Mouse (Mus musculus) ES-Bruce4 (cell line): ENCODE data around the gene 4933411K16Rik.

Source experiments
- CTCF ChIP-seq: IDR thresholded peaks from one replicate; pipeline ENCODE4 v1.8.1; 2011; ENCODE audit warnings: low read depth, low read length
- EP300 ChIP-seq: IDR thresholded peaks from 2 replicates; pipeline ENCODE4 v1.6.1; 2011; ENCODE audit warnings: low read depth, low read length; ENCODE audit not compliant: insufficient read depth
- POLR2A ChIP-seq: IDR thresholded peaks from one replicate; pipeline ENCODE4 v1.8.1; 2011; ENCODE audit warnings: low read length; ENCODE audit not compliant: insufficient read depth

- TF ChIP-seq CTCF (no peak), EP300 (no peak), POLR2A (no peak)
These were observed 38.6 kb downstream of the 4933411K16Rik start for GRCm38 (mm10) chr19:42090637-42091141.
